In genomic region chr9:71763273-71763672, GRCm38 (mm10) we compare ENCODE assay signal across 21 mouse cellular contexts. TPM values are rescaled to one million over a fixed set of nuclear protein-coding genes. Genes with fewer than 3 reads are reported as not detected.
A peak's percentile ranks its signal among the peaks of the same experiment; 100 is the strongest.
DNase-seq lines count a peak whose midpoint lies in the region; ATAC-seq and TF ChIP-seq lines count a peak whose summit lies in the region.
"Had no signal": no experiment of that assay in that cellular context is flagged by ENCODE, and none has a peak within 500 bp of the region (broad histone marks: within the 10 kb centered on the region; RNA-seq: fewer than 3 reads in every experiment).

No protein-coding gene starts in this region.

- no peak for TF ChIP-seq EP300 in stomach, postnatal 0 days (optimal IDR thresholded peaks at IDR 0.05)

- H3K9ac ChIP-seq in midbrain, embryonic 11.5 days (ENCODE audit: low read length): no peak overlapping the region
- H3K9ac ChIP-seq in midbrain, postnatal 0 days (replicated peaks; ENCODE audit: low read length, poor library complexity, severe bottlenecking): no peak overlapping the region
- no peak overlapping the region for H3K9ac ChIP-seq in stomach, postnatal 0 days (ENCODE audit: low read length)
- H3K9ac ChIP-seq: embryonic facial prominence, embryonic 13.5 days; forebrain, embryonic 12.5 days; hindbrain, embryonic 15.5 days had no signal

- no peaks in the 10 kb centered on the region for H3K36me3 ChIP-seq in midbrain, embryonic 11.5 days (ENCODE audit: control insufficient read depth, insufficient read depth, low read length)
- no peaks in the 10 kb centered on the region for H3K36me3 ChIP-seq in midbrain, postnatal 0 days (ENCODE audit: insufficient read depth, low read length)
- H3K36me3 ChIP-seq in stomach, postnatal 0 days (ENCODE audit: control insufficient read depth, insufficient read depth, low read length): no peaks in the 10 kb centered on the region
- H3K36me3 ChIP-seq: embryonic facial prominence, embryonic 13.5 days; forebrain, embryonic 12.5 days; hindbrain, embryonic 15.5 days had no signal

- no peak overlapping the region for H3K4me2 ChIP-seq in midbrain, embryonic 11.5 days
- no peak overlapping the region for H3K4me2 ChIP-seq in midbrain, postnatal 0 days (ENCODE audit: low read depth, low read length, poor library complexity, severe bottlenecking)
- H3K4me2 ChIP-seq in stomach, postnatal 0 days (replicated peaks; ENCODE audit: low read depth): no peak overlapping the region
- H3K4me2 ChIP-seq: embryonic facial prominence, embryonic 13.5 days; forebrain, embryonic 12.5 days; heart, embryonic 13.5 days; hindbrain, embryonic 15.5 days had no signal

- no peak overlapping the region for H3K27ac ChIP-seq in midbrain, embryonic 11.5 days (ENCODE audit: low read depth, low read length)
- no peak overlapping the region for H3K27ac ChIP-seq in midbrain, postnatal 0 days (ENCODE audit: low read depth, low read length)
- H3K27ac ChIP-seq in stomach, postnatal 0 days (replicated peaks): no peak overlapping the region
- H3K27ac ChIP-seq: embryonic facial prominence, embryonic 13.5 days; forebrain, embryonic 12.5 days; gastrocnemius, adult 2 months; heart, embryonic 13.5 days; hindbrain, embryonic 15.5 days had no signal

- no peak overlapping the region for H3K4me3 ChIP-seq in midbrain, embryonic 11.5 days (ENCODE audit: low read depth, low read length)
- no peak overlapping the region for H3K4me3 ChIP-seq in midbrain, postnatal 0 days (ENCODE audit: low read depth, low read length)
- H3K4me3 ChIP-seq in stomach, postnatal 0 days (ENCODE audit: low read depth, low read length): no peak overlapping the region
- H3K4me3 ChIP-seq: embryonic facial prominence, embryonic 13.5 days; forebrain, embryonic 12.5 days; gastrocnemius, adult 2 months; heart, embryonic 13.5 days; hindbrain, embryonic 15.5 days had no signal

- no peak for TF ChIP-seq CTCF in midbrain, postnatal 0 days (IDR thresholded peaks at IDR 0.05)
- TF ChIP-seq CTCF in stomach, postnatal 0 days (IDR thresholded peaks at IDR 0.05; ENCODE audit: low read depth): no peak

- peak; percentile 27 for DNase-seq in kidney, adult 11 months
- no peak for DNase-seq in kidney, adult 8-10 months
- DNase-seq in midbrain, embryonic 11.5 days (ENCODE audit: low spot score, missing footprints): peak; percentile 71
- DNase-seq in midbrain, postnatal 0 days (ENCODE audit: low spot score): no peak
- DNase-seq in WW6 (ENCODE audit: low read depth, low spot score): peak; percentile 43
- no peak for DNase-seq in frontal cortex, adult 2 months (ENCODE audit: extremely low spot score in 1 of 2, low spot score in 1 of 2)
- DNase-seq in stomach, postnatal 0 days (ENCODE audit: low spot score): no peak
- DNase-seq in spleen, postnatal 4 days (ENCODE audit: low spot score in 2 of 2): no peak
- DNase-seq: adrenal gland, adult 8-10 months; cerebellum, adult 11 months; cerebellum, adult 8-10 months; cerebellum, postnatal 25 days; gastrocnemius, adult 2 months; gastrocnemius, postnatal 25 days; heart, postnatal 36 days had no signal

- no peak for ATAC-seq in midbrain, embryonic 11.5 days (ENCODE audit: low FRiP score)
- ATAC-seq in midbrain, postnatal 0 days (ENCODE audit: low FRiP score): no peak
- ATAC-seq in stomach, postnatal 0 days (ENCODE audit: low FRiP score, low TSS enrichment): no peak
- ATAC-seq: forebrain, embryonic 16.5 days had no signal

- H3K4me1 ChIP-seq in midbrain, embryonic 11.5 days (ENCODE audit: control insufficient read depth, insufficient read depth, low read length): peaks cover 16% of the 10 kb centered on the region
- no peaks in the 10 kb centered on the region for H3K4me1 ChIP-seq in midbrain, postnatal 0 days (ENCODE audit: insufficient read depth, low read length)
- H3K4me1 ChIP-seq in stomach, postnatal 0 days (replicated peaks; ENCODE audit: control insufficient read depth, insufficient read depth): peaks cover 5% of the 10 kb centered on the region; the same call in 1 of the 2 replicates

- no peaks in the 10 kb centered on the region for H3K9me3 ChIP-seq in midbrain, embryonic 11.5 days (ENCODE audit: control insufficient read depth, low read length)
- H3K9me3 ChIP-seq in midbrain, postnatal 0 days (ENCODE audit: low read length): no peaks in the 10 kb centered on the region
- no peaks in the 10 kb centered on the region for H3K9me3 ChIP-seq in stomach, postnatal 0 days (ENCODE audit: control insufficient read depth, low read length)
- H3K9me3 ChIP-seq: hindbrain, embryonic 15.5 days had no signal

- 4% methylated on average over 1 of the region's 1 CpGs for WGBS in midbrain, embryonic 11.5 days
- 9% methylated on average over 1 of the region's 1 CpGs for WGBS in midbrain, postnatal 0 days
- 44% methylated on average over 1 of the region's 1 CpGs for WGBS in stomach, postnatal 0 days

- peaks cover 2% of the 10 kb centered on the region; the same call in 1 of the 2 replicates for H3K27me3 ChIP-seq in midbrain, embryonic 11.5 days (ENCODE audit: control insufficient read depth, insufficient read depth, low read length)
- peaks cover 4% of the 10 kb centered on the region; the same call in 1 of the 2 replicates for H3K27me3 ChIP-seq in midbrain, postnatal 0 days (ENCODE audit: insufficient read depth, low read length)
- H3K27me3 ChIP-seq in stomach, postnatal 0 days (ENCODE audit: control insufficient read depth, insufficient read depth, low read length): no peaks in the 10 kb centered on the region
- H3K27me3 ChIP-seq: embryonic facial prominence, embryonic 13.5 days; heart, embryonic 13.5 days had no signal

RNA-seq across cellular contexts. Expression of gene Cgnl1, which starts 8.1 kb away (rescaled TPM):
- 4.2 and 4.6 TPM in 2 replicates for polyA plus RNA-seq in midbrain, embryonic 11.5 days (2014; fragmentation: Nextera tagmentation; extraction: Ambion mirVana)
- 5.7 and 11.2 TPM in 2 replicates for total RNA-seq in midbrain, postnatal 0 days (2014; rRNA removed)
- polyA plus RNA-seq in midbrain, postnatal 0 days (2015; fragmentation: Nextera tagmentation; extraction: Ambion mirVana): 4.6 and 4.9 TPM in 2 replicates
- 9.4 and 10.4 TPM in 2 replicates for polyA plus RNA-seq in frontal cortex, adult 2 months (2012; rRNA removed)
- polyA plus RNA-seq in stomach, postnatal 0 days (2015; fragmentation: Nextera tagmentation; extraction: Ambion mirVana): 5.2 and 6.3 TPM in 2 replicates
- total RNA-seq: granulocyte monocyte progenitor cell, adult 5-6 weeks had no signal

Comparison
In these comparisons a context has a peak if more than half of its experiments do, and no peak if none do; other contexts are left out.
1. DNase-seq: peak in kidney, adult 11 months (single experiment), midbrain, embryonic 11.5 days (single experiment) and WW6 (single experiment); none in kidney, adult 8-10 months (0 of 2), midbrain, postnatal 0 days (single experiment), frontal cortex, adult 2 months (0 of 2), stomach, postnatal 0 days (single experiment) and spleen, postnatal 4 days (0 of 2).